Mouse (Mus musculus): Measurements from ENCODE around the gene Neo1. TPM values are rescaled to one million over a fixed set of nuclear protein-coding genes. Genes with fewer than 3 reads are reported as not detected.
"Not testable (repeated sequence)": the region's sequence is repeated elsewhere in the genome, so short reads cannot be mapped to it uniquely, and the experiment has no call there.

The Neo1 gene
- total RNA-seq, 2 experiments from 2014 or later = 65.9 to 68.0 TPM

DNA sequence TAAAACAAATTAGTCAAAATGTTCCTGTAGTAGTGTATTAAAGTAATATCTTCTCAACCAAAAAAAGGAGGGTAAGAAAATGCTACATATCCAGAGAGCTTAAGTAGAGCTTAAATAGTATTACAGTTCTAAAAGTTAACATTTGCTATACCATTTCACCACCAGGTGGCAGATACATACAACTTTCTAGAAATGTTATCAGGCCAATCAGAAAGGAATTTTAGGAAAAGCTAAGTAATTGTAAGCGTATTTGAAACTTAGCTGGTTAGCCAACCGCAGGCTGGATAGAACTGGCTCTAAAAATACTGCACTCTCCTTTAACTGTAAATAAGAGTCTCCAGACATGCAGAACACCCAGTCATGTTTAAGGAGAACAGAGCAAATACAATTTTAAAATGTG, 22.9 kb downstream of the Neo1 start:
- DNase-seq = no peak

DNA sequence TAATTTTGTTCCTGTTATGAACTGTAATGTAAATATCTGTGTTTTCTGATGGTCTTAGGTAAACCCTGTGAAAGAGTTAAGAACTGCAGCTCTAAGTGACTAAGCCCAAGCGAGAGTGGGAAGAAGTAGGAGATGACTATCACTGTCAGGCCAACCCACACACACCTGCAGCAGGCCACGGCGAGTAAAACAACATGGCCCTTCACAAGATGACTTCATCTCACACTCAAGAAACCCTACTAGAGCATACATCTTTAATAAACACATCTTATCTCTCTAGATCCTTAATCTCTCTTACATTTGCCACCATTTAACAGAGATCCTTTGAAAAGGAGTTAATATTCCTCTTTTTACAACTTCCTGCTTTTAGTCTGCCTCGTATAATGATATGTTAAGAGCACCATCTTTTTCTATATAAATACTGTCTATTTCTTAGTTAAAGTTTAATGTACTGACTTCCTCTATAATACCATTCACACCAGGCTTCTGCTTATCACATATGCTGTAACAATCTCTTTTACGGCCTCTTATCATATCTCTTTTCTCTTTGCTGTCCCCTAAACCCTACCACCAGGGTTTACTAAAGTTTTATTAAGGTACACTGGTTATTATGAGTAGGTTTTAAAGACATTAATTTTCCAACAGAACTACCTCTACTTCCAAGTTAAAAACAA, 46.8 kb downstream of the Neo1 start:
- DNase-seq = no peak

DNA sequence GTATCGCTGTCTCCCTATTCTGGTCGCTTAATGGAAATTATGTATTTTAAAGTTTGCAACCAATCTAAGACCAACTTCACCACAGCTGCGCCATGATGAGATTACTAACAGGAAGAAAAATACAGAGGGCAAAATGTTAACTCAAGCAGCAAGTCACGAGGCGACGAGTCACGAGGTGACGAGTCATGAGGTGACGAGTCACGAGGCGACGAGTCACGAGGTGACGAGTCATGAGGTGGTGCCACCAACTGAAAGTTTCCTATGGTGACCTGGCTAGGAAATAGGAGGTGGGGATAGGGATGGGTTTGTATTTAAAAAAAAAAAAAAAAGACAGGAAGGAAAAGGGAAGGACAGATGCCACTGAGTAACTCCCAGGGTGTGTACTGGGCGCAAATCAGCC, 57.2 kb downstream of the Neo1 start:
- DNase-seq = no peak

DNA sequence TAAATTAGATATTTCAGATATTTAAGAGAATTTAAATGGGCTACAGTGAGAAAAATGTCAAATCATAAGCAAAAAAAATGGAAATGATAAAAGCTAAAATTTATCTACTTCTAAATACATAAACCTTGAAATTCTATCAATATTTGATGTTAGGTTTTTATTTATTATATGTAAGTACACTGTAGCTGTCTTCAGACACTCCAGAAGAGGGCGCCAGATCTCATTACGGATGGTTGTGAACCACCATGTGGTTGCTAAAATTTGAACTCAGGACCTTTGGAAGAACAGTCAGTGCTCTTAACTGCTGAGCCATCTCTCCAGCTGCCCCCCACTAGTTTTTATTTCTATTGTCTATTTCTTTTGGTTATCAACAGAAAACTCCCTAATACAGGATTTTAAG, 65.1 kb downstream of the Neo1 start:
- DNase-seq = not testable (repeated sequence)

DNA sequence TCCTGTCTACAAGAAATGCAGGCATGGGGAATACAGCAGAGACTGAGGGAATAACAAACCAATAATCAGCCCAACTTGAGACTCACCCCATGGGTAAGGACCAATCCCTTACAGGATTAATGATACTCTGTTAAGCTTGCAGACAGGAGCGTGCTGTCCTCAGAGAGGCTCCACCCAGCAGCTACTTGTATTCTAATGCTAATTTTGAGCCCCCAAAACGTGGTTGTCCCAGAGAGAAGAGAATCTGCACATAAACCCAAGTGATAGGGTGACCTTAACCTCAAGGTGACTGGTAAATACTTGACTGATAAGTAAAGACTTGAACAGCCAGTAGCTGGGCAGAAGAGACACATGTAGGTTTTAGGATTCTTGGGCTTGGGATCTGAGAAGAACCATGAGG, 68.9 kb downstream of the Neo1 start:
- DNase-seq = no peak

DNA sequence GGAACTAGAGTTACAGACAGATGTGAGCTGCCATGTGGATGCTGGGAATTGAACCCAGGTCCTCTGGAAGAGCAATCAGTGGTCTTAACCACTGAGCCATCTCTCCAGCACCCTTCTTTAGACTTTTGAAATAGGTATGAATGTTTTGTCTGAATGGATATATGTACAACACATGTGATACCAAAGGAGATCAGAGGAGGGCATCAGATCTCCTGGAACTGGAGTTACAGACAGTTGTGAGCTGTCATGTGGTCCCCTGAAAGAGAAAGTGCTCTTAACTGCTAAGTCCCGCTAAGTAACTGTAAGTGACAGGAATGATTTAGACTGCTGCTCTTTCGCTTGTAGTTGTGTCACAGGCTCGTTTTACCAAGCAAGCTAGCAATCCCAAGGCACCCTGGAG, 80.7 kb downstream of the Neo1 start:
- no peak for DNase-seq

DNA sequence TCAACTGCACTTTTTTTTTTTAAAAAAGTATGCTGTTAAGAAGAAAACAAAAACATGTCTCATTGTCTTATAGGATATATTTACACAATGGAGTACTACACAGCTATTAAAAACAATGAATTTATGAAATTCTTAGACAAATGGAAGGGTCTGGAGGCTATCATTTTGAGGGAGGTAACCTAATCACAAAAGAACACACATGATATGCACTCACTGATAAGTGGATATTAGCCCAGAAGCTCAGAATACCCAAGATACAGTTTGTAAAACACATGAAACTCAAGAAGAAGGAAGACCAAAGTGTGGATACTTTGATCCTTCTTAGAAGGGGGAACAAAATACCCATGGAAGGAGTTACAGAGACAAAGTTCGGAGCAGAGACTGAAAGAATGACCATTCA, 90.3 kb downstream of the Neo1 start:
- DNase-seq = not testable (repeated sequence)

DNA sequence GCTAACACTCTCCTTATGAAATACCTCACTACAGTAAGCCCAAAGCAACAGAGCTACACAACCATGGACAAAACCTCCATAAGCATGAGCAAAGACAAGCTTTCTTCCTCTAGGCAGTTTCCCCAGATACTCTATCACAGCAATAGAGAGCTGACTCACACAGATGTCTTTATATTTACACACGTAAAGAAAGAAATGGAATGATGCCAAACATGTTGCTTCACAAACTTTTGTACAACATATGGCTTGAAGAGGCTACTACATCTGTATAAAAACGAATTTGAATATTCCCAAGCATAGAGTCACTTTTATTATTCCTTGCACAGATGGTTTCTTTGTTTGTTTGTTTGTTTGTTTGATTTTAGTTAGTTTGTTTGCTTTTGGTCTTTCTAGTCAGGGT, 101.5 kb downstream of the Neo1 start:
- DNase-seq = no peak

DNA sequence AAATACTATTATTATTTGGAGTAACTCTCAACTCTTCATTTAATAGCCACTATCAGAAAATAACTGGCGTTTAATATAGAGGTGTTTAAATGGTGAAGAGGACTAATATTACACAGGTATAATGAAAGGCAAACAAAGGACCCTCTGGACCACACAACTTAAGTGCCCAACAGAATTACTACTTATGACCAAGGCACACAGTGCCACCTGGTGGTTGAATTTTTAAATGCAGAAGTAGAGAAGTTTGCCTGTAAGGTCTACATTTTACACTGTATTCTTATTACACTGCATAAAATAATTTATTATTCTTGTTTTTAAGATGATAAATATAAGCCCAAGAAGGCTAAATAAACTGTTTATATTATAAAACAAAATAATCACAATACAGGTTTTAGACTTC, 108.1 kb downstream of the Neo1 start:
- peak; percentile 31 for DNase-seq

DNA sequence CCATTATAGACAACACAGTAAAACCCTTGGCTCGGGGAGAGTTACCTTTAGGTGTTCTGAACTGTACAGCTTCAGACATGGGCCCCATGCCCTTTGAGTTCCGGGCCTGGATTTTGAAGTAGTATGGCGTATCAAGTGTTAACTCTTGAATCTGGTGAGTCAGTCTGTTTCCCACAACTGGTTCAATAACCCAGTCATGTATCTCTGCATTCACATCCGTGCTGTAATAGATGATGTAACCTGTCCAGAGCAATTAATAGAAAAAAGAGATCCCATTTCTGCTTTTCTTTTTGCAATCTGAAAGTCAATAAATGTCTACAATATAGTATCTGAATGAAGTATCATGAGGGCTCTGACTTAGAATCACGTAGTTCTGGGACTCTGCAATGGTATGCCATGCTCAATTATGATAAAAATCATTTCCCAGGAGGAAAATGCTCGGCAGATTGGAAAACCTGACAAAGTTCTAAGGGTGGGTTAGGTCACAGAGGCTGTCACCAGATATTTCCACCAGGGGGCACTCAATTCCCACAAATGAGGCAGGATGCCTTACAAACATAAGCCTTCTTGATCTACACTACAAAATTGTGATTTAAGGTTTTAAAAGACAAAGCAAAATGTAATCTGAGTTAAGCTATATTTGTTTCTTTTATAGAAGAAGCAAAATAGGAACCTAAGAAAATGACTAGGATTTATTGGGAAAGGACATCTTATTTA, 133.2 kb downstream of the Neo1 start:
- peak; percentile 45 for DNase-seq

DNA sequence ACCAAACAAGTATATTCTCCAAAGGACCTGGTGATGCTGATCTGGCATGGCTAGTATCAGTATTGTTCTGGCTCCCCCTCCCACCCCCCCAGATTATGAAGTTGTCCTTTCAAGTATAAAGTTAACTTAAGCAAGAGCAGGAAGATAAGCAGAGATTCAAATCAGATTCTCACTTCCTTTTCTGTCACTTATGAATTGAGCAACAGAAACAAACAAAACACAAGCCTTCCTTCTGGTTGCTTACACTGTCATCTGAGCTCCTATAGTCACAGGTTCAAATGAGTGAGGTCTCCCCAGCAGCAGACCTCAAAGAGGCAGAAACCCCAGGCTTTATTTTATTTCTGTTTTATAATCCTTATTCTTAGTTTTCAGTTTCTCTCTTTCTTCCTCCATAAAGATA, 136.6 kb downstream of the Neo1 start:
- DNase-seq = no peak

DNA sequence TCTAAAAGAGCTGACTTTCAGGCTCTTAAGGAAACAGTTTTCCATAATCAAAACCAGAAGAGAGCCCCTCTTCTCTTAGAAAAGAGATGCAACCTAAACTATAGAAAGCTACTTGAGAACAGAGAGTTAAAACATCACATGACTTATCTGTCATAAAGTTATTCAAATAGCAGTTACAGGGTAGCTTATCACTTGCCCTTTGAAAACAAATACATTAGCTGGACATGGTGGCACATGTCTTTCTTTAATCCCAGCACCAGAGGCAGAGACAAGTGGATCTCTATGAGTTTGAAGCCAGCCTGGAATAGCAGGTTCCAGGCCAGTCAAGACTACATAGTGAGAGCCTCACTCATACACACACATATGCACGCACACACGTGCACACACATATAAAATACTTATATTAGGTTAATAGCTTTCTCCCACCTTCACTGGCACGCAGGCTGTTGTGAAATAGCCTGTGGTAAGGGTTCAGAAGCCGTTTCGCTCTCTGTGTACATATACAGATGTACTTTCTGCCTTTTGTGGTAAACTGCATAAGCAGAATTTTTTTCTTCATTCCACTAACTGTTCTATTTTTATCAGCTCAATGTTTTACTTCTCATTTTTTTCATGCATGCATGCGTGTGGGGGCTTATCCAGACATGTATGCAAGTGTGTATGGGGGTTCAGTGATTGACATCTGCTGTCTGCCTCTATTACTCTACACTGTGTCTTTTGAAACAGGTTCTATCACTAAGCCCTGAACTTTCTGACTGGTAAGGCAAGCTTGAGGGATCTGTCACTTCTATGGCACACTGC, 144.2 kb downstream of the Neo1 start:
- no peak for DNase-seq

DNA sequence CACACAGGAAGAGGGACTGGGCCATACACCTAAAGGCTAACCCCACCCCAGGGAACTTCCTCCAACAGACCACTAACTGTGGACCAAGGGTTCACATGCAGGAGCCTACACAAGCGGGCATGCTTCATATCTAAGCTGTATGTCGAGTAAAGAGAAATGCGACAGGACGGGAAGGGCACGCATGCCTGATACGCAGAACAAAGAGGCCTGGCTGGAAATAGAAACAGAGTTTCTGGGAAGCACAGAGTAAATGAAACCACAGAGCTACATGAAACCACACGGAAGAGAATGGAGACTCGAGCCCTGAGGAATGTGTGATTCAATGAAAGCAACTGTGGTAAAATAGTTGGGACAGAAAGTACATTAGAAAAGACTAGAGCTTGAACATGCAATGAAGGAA, 145.3 kb downstream of the Neo1 start:
- DNase-seq = no peak

DNA sequence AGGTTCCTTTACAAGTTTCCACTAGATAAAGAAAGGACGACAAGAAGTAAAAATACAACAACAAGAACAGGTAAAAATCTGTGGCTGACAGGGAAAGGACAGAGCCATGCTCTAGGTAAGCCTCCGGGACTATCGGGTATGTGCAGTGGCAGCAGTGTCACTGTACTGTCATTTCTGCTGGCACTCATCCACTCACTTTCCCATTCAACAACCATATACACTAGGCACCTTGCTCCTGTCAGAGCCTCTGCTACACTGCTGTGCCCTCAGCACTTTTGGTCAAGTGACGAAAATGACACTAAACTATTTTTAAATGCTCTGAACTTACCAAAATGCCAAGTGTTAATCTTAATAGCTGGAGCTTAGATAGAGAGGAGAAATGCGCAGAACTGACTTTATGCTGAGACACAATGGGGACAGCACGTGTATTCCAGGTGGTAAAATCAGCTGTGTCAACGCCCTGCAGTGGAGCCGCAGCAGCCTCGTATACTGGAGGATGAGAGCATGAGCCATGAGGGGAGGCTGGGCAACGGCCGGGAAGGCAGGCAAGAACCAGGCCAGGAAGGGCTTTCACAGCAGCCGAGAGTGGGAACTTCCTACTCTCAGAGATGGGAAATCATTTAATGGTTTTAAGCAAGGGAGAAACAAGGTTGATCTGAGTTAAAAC, 146.3 kb downstream of the Neo1 start:
- DNase-seq = no peak

DNA sequence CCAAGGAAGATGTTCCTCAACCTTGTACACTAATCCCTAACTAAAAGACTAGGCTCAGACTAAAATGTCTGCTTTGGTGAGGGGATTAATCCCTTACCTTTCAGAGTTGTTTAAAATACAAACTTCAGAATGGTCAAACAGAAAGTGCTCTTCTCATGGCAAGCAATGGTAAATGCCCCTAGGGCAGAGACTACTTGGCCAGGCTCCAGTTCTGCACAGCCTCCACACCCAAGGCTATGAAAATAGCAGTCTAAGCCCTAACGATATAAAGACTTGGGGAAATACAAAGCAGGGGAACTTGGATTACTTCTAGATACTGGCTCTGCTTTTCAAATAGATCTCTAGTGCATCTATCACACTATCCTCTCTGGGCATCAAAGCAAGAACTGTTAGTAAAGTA, 153.6 kb downstream of the Neo1 start:
- DNase-seq = no peak

DNA sequence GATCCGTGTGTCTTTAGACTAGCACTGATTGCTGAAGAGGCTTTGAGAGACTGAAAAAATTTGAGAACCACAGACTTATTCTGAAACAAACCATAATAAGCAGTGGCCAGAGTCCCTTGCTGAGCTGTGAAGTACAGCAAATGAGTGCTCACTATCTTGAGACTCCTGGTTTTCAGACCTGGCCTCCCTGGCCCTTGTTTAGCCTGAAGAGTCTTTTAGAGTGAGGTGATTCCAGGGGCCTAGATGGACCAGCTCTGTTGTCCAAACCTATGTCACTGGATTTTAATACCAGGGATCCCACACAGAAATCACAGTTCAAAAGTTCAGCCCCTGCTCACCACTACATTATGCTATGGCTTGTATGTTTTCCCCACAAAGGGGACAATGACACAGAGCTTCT, 156.4 kb downstream of the Neo1 start:
- DNase-seq = no peak

DNA sequence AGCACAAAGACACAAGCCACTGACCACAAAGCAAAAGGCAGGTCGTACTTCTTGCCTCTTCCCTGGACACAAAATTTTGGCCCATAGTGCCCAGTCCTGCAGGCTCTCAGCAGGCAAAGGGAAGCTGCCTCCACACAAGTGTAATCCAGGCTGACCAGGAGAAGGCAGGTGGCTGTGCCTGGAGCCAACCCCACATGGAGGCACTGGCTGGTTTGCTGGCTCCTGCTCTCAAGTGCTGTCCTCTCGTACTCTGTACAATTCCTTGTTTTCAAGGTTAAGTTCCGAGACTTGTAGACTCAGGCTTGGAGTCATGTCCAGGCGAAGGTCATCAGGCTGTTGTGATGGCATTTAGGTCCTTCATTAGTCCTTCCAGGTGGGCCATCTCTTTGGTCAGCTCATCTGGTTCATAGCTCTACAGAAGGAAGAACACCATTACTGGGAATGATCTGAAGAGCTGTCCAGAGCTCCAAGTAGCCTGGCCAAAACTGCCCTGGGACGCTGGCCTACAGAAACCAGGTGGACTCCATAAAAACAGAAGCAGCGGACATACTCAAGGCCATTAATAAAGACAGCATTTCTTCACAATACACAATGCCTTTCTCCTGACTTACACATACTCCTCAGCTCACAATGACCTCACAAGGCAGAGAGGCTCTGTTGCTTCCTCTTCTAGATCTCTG, 159.2 kb downstream of the Neo1 start:
- no peak for DNase-seq

DNA sequence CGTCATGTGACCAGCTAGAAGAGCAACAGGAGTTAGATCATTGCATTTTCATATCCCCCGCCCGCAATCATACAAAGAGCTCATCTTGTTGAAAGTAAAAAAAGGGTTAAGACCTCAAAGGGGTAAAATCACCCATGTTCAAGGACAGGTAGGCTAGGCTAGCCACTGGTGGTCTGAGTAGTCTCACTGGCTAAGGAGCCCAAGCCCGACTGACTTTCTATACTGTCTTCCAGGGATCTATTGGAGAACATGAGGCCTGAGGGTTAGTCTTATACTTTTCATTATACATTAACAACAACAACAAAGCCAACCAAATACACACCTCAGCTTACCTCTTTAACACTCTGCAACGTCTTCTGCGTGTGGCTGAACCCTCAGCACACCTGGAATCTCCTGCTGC, 160.8 kb downstream of the Neo1 start:
- DNase-seq = no peak

DNA sequence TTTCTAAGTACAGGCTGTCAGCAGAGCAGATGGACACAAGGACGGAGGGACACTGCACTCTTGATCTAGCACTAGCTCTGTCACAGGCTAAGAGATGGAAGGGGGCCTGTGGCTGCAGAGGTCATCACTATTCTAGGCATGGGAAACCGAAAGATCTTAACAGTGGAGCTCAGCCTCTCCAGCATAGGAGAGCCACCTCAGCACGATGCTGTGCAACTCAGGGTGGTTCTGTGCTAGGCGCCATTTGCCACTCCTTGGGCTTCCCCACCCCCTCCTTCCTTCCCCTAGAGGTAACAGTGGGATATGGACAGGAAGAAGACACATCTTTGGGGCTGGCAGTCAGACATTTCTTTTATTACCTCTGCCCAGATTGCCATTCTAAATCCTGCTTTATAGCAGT, 161.9 kb downstream of the Neo1 start:
- DNase-seq = no peak

DNA sequence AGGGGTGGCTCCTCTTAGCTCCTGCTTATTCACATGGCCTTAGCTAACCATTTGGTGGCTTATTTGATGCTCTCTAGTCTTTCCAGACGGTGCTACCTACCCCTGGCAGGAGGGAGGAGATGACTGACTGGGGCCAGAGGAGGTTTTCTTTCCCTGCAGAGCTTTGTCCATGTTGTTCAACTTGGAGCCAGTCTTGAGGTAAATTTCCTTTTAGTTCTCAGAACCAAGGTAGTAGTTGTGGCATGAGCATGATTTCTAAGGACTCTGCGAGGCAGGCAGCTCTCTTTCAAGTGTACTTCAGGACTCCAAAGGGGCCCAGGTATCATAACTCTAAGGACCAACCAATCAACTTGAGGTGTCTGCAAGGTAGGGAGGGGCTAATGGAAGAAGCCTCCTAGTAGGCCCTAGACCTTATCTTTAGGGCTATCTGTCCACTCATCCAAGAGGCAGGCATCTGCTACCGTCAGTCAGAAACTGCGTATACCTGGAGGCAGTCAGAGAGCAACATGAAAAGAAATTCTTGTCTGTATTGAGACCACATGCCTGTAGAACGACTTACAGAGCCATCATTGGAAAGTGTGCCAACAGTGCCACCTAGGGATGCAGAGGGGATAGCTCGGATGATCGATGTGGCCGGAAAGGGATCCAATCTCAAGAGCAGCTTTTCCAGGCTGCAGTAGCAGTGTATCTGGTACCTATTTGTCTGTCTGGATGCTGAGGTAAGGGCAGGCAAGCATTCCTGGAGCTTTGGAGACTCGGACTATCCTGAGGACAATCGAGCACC, 162.5 kb downstream of the Neo1 start:
- DNase-seq = peak; percentile 41

DNA sequence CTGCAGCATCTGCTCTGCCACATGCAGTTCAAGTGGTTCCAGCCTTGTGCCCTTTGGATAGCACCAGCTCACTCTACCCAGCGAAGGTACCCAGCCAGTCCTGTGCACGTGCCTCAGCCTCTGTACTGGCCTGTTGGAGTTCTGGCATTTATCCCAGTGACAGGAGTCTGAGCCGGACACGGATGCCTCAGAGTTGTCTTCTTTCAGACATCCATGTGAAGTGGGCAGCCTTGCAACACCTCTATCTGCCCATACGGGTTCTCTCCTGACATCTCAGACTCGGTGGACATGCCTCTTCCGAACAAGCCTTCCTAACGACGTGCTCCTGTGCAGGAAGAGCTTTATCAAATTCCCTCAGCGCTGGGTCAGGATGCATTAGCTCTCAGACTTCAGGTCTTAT, 165.1 kb downstream of the Neo1 start:
- no peak for DNase-seq

Data from gastrocnemius, postnatal 10 days (tissue).